Mouse (Mus musculus): ENCODE measurements at regions not wholly inside any gene's neighbourhood (a gene's known extent, or its start where the extent isn't known, plus 50 kb on each side); places are given as distances from the start of the nearest gene placed in this dataset.

- TF ChIP-seq POLR2A (IDR thresholded peaks at IDR 0.05; ENCODE audit: insufficient read depth, low read depth, low read length) (no peak), CTCF (IDR thresholded peaks at IDR 0.05) (no peak), EP300 (IDR thresholded peaks at IDR 0.05; ENCODE audit: insufficient read depth, low read depth, low read length) (no peak)
Measured at GRCm38 (mm10) chrX:57869648-57870047, 152.9 kb upstream of the Zic3 start.
